Mouse (Mus musculus) right cerebral cortex, postnatal 4 days (tissue): ENCODE measurements around the gene Acer3.
"Not testable (repeated sequence)": the region's sequence is repeated elsewhere in the genome, so short reads cannot be mapped to it uniquely, and the experiment has no call there.

ENCODE experiments used
- DNase-seq: peaks from one replicate; pipeline ENCODE4 v3.0.0-alpha.2; 2022

Acer3 gene

GRCm38 (mm10) chr7:98268166-98268565 lies 52.8 kb downstream of the Acer3 start:
- not testable (repeated sequence) for DNase-seq

DNA sequence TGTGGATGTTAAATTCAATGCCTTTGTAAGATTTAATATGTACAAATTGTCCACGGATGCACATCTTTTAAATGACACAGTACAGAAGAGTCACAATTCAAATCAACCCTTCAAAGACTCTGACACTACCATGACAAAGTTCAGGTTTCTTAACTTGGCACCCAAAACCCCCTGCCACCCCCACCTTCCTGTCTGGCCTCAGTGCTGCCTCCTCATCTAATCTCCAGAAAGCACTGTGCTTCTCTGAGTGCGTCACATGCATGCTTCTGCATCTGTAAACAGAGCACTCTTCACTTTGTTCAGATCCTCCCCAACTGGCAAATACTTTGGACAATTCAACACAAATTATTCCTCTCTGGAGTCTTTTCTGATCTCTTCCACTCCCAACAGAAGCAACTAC lies 68.5 kb downstream of the Acer3 start:
- DNase-seq, result no peak

DNA sequence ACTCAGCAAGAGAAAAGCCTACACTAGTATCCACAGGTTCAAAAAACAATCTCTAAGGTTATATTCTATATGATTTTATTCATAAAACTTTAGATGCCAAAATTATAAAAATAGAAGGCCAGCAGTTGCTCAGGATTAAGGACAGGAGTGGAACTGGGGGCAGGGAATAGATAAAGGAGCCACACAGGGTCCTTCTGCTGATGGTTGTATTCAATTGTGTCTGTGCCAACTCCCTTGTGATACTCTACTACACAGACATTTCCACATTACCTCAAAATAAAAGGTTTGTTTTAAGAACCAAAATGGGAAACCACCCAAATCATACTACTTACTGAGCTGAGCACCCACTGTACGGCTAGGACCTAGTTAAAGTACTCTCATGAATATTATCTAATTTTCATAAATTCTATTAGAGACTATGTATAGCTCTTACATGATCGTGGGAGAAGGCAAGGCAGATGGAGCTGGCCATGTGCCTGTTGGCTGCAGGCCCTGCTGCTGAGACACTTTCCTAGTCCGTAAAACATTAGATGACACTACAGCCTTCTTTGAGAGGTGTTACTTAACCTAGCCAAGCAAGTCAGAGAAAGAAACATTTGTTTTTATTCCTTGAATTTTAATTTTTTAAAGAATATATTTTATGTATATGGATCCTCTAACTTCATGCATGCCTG lies 84.2 kb downstream of the Acer3 start:
- DNase-seq, result peak; percentile 63

DNA sequence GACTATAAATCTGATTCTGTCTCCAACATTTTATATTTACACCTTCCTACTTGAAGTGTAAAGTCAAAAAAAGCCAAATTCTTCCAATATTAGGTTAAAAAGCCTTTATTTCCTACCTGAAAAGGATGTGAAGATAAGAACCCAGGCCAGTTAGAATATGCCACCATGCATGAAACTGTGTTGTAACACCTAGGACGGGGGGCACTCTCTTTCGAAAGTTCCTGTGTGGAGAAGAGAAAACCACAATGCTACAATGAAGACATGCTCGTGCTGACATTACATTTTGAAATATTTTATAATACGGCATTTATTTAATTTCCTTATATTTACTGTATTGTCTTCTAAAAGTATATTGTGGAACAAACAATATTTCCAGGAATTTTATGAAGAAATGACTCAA lies 97.2 kb downstream of the Acer3 start:
- DNase-seq, result no peak

DNA sequence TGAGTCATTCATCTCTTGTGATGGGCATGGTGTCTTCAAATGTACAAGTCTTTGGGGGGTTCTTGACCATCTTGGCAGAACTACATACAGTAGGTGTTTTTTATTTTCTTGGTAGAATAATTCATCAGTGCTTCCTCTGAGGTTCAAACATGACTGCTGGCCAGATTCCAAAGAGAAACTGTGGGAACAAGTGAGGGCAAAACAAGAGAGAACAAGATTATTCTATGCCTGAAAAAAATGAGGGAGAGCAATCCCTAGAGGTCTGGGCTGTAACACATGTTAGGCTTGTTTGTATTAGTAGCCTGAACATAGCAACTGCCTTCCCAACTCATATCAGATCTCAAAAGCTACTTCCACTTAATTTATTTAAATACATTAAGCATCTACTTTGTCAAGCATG lies 104.3 kb downstream of the Acer3 start:
- no peak for DNase-seq

- no peak for DNase-seq
Measured at GRCm38 (mm10) chr7:98202946-98203345, 118.1 kb downstream of the Acer3 start.

- no peak for DNase-seq
Measured at GRCm38 (mm10) chr7:98201493-98202028, 119.4 kb downstream of the Acer3 start.

- no peak for DNase-seq
Measured at GRCm38 (mm10) chr7:98200396-98200795, 120.6 kb downstream of the Acer3 start.

DNA sequence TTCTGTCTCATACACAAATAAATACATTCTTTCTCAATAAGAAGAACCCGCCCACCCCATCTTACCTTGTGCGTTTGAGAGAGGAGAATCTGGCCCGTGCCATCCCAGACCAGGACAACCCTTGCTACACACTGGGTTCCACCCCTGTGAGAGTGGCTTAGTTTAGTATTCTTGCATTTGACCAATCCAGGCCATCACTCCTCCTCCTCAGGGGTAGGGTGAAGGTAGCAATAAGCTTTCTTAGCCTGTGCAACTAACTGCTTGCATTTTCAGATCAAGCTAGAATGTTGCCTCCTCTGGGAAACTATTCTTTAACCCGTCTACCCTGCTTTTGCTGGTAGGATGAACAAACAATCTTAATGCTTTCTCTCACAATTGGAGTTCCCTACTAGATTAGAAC lies 121.6 kb downstream of the Acer3 start, which contains the start of gene B3gnt6:
Gene B3gnt6 (minus strand): TSS at position 101 of the 400 bp plus-strand sequence.
- no peak for DNase-seq

- no peak for DNase-seq
Measured at GRCm38 (mm10) chr7:98195151-98195801, 125.7 kb downstream of the Acer3 start.

GRCm38 (mm10) chr7:98194026-98194792 lies 126.8 kb downstream of the Acer3 start:
- DNase-seq, result peak; percentile 26

GRCm38 (mm10) chr7:98193515-98194025 lies 127.4 kb downstream of the Acer3 start:
- peak; percentile 35 for DNase-seq

GRCm38 (mm10) chr7:98191571-98192250 lies 129.3 kb downstream of the Acer3 start:
- no peak for DNase-seq

DNA sequence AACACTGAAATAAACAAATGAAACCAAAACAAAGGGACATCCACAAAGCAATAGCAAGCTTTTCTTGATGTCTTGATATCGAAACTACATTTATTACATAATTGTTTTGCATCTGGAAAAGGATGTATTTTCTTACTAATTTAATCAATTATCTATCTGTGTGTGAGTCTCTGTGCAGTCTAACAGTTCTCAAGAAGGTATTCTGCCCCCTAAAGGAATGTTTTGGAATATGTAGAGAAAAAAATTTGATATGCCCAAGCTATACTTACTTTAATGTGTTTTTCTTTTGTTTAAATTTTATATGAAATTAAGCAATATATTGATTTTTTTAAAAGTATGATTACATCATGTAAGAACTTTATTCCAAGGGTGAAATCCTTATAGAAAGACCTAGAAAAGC lies 130.4 kb downstream of the Acer3 start:
- no peak for DNase-seq

GRCm38 (mm10) chr7:98189745-98190144 lies 131.3 kb downstream of the Acer3 start:
- DNase-seq, result no peak

- DNase-seq, result no peak
Measured at GRCm38 (mm10) chr7:98188680-98189079, 132.3 kb downstream of the Acer3 start.

DNA sequence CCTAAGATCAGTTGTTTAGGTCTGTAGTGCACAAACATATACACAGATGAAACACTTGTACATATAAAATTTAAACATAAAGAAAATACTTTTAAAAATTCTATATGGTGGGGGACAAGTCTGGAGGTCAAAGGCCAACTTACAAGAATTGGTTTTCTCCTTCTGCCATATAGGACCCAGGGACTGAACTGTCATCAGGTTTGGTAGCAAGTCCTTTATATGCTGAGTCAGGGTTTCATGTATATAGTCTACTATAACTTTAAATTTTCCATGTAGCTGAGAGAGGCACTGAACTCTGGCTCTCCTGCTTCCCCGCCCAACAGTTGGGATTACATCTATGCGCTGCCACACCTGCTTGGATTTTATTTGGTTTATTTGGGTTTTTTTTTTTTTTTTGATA lies 132.8 kb downstream of the Acer3 start:
- DNase-seq, result no peak

- not testable (repeated sequence) for DNase-seq
Measured at GRCm38 (mm10) chr7:98187332-98187731, 133.7 kb downstream of the Acer3 start.

DNA sequence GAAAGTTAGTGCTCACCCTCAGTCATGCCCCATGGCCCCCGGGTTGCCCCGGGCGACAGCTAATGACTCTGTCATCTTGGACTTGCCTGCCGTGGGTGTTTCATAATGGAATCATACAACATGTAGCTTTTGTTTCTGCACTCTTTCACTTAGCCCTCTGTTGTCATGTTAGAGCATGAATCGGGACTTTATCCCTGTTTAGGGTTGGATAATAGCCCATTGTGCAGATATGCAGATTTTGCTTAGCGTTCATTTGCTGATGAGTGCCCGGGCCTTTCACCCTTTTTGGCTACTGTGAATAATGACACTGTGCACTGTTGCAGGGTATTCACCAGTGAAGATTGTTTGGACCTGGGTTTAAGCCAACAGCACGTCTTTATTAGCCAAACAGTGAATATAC lies 134.4 kb downstream of the Acer3 start:
- no peak for DNase-seq

DNA sequence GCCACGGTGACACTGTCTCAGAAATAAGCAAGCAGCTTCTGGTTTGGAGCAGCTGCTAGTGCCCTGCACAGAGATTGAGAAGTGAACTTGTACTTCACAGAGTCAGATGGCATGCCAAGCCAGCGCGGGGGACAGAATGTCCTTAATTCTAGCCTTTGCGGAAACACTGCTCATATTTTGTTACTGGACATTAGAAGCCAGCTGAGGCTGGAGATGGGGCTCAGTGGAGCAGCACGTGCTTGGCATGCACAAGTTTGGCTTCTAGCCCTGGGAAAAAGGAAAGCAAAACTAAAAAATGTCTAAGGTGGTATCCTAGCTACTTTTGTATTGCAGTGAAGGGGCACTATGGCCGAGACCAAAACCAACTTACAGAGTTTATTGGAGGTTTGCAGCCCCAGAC lies 135.7 kb downstream of the Acer3 start:
- DNase-seq, result no peak

DNA sequence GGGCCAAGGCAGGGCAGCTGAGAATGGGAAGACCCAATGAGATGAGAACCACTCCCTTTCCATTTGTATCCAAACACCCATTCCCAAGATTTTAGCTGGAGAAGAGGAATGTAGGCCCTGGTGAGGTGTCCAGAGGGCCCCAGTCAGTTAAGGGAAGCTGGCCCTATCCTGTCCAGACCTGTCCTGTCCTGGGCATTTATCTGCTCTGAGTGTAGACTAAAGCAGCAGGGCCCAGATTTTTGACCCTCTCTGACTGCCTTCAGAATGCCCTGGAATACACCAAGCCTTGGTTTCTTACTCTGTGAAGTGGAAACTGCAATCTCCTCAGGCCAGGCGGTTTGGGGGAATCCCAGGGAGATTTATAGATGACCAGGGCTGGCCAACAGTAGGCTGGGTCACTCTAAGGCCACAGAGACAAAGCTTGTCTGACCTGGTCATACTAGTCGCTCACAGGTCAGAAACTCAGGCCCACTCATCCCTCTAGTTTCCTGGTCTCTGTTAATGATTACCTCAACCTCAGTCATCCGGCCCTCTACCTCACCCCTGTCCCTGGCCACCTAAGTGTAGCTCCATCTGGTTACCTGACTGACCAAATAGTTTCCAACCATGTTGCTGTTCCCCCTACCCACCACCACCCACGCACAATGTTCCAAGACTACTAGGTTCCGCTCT lies 142.3 kb downstream of the Acer3 start:
- no peak for DNase-seq

DNA sequence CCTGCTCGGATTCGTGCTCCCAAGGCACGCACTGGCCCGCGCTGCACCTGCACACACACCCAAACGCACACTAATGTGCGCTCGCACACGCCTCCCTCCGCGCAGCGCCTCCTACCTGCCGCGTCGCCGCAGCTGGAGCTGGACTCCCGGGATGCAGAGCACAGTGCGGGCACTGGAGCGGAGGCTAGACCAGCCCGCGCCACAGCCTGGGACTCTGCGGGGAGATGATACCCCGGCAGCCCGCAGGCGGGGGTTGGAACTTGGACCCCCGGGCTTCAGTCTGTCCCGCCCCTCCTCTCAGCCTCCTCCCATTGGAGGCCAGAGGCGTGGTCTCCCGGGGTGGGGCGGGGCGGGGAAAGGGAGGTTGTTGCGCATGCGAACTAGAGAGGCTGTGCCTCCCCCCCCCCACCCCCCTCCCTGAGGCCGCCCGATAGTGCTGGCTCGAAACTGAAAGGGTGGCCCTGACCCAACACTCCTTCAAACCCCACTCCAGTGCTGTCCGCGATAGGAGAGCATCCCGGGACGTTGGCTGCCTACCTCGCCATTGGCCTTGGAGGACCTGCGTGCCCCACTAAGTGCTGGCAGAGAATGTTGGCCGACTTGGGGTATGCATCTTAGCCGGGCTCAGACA lies 143.0 kb downstream of the Acer3 start, which contains the start of gene Capn5:
Gene Capn5 (minus strand): TSS at position 346 of the 631 bp plus-strand sequence.
- DNase-seq, result peak; percentile 65
